Mouse (Mus musculus) regulatory T cell (primary cell): ENCODE results near the gene Pfn3.

Source experiments
- in situ Hi-C: fragments of 300-600 bp; cut with MboI, MseI; formaldehyde crosslinking; loops from one replicate; pipeline ENCODE4 v1.15.1; 2025; ENCODE audit warnings: high pct_unique_total_duplicates

The Pfn3 gene

GRCm38 (mm10) chr13:55430566-55430965 is 15.5 kb upstream of the Pfn3 start:
- in situ Hi-C loops = no loop called here

DNA sequence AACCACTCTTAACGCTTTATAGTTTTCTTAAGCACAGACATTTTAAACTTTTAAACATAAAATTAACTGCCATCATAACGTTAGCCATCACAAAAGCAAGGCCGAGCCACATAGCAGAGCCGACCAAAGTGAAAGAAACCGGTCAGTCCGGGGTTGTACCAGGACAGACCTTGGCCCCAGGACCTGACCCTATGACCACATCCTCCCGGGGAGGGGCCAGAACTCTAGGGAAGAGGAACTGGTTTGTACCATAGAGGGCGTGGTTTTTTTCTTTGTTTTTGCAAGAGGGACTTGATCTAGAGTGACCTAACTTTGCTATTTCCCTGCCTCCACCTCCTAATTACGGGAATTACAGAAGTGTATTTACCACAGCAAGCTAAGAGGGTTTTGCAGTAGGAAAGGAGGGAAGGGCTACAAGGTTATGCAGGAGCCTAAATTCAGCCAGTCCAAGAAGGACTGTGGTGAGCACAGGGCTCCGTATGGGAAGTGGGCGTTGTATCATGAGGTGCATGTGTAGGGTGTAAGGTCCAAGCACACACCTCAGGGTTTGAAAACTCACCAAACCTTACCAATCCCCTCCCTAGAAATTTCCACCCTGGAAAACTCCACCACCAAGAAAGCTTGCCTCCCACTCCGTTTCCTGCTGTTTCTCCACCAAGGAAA is 14.3 kb upstream of the Pfn3 start:
- in situ Hi-C loops = no loop called here

DNA sequence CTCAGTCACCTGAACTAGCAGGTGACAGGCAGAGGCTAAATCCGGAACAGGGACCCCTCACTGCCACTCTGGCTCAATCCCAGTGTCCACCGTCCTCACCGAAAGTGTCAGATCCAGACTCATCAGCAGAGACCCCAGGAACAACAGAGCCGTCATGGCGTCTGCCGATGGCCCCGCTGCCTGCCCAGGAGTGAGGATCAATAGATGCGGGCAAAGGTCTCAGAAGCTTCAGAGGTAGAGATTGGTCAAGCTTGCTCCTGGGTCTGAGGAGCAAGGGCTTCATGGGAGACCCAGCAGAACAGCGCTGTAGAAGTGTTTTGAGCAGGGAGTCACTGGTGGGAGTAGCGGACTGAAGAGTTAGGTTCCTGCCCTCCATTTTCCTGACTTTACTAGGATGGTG is 11.6 kb upstream of the Pfn3 start, which contains the start of gene F12:
Gene F12 (minus strand): TSS at position 181 of the 400 bp plus-strand sequence.
- in situ Hi-C loops = no loop called here

- in situ Hi-C loops = no loop called here
These were observed 6.1 kb upstream of the Pfn3 start for GRCm38 (mm10) chr13:55420933-55421800.

- in situ Hi-C loops = no loop called here
These were observed 5.2 kb upstream of the Pfn3 start for GRCm38 (mm10) chr13:55420018-55420932.

GRCm38 (mm10) chr13:55419142-55419541 is 4.1 kb upstream of the Pfn3 start:
- in situ Hi-C loops = loop anchor here (5.0 kb wide), 1 partner anchor 38 kb away; no protein-coding TSS in a partner anchor

- in situ Hi-C loops = loop anchor here (5.0 kb wide), 1 partner anchor 39 kb away; no protein-coding TSS in a partner anchor
These were observed 3.0 kb upstream of the Pfn3 start for GRCm38 (mm10) chr13:55418004-55418403.

DNA sequence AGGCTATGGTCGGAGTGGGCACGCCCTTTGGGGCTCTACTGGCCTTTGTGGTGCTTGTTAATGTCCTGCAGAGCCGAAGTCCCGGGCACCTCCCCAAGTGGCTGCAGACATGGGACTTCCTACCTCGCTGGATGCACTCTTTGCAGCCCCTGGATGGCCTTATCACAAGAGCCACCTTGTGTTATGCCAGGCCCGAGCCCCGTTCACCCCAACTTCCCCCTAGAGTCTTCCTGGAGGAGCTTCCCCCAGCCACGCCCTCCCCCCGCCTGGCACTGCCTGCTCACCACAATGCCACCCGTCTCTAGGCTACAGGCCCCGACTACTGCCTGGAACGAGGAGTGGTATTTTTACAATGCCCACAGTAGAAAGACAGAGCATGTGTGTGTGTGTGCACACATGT is 1.7 kb downstream of the Pfn3 start:
- in situ Hi-C loops = loop anchor here (5.0 kb wide), 1 partner anchor 64 kb away; no protein-coding TSS in a partner anchor

DNA sequence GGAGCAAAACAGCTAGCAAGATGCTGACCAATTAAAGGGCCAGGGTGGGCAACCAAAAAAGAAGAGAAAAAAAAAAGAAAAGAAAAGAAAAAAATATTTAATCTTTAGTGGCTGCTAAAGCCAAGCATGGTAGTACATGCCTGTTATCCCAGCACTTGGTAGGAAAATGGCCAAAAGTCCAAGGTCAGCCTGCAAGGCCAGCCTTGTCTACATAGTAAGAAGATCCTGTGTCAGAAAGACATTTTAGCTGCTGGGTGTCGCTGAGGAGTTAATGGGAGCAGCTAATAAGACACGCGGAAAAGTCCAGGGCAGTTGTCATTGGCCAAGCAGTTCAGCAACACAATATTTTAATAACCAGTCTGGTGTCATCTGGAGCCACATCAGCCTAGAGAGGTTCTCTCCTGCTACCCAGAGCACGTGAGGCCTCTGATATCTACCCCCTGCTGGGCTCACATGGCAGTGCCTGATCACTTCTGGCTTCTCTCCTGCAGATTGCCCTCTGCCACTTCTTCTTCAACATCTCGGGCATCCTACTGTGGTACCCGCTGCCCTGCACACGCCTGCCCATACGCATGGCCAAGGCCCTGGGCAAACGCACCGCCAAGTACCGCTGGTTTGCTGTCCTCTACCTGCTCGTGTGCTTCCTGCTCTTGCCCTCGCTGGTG is 2.3 kb downstream of the Pfn3 start:
- in situ Hi-C loops = loop anchor here (5.0 kb wide), 1 partner anchor 65 kb away; no protein-coding TSS in a partner anchor

DNA sequence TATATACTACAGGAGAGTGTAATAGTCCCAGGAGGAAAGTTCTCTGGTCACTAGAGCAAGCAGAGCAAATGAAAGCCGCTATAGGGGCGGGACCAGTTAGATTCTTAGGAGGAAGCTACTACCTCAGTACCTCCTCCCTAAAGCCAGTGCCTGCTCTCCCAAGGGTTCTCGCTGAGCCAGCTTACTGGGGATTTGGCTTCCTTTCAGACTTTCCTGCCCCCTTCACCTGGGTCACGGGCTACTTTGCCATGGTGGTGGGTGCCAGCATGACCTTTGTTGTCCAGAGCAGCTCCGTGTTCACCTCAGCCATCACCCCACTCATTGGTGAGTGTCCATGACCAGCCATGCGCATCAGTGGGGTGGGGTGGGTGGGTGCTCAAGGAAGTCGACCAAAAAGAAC is 3.2 kb downstream of the Pfn3 start:
- in situ Hi-C loops = loop anchor here (5.0 kb wide), 1 partner anchor 65 kb away; no protein-coding TSS in a partner anchor

- in situ Hi-C loops = no loop called here
These were observed 6.4 kb downstream of the Pfn3 start for GRCm38 (mm10) chr13:55408546-55409120.

GRCm38 (mm10) chr13:55407341-55407740 is 7.7 kb downstream of the Pfn3 start:
- in situ Hi-C loops = no loop called here

DNA sequence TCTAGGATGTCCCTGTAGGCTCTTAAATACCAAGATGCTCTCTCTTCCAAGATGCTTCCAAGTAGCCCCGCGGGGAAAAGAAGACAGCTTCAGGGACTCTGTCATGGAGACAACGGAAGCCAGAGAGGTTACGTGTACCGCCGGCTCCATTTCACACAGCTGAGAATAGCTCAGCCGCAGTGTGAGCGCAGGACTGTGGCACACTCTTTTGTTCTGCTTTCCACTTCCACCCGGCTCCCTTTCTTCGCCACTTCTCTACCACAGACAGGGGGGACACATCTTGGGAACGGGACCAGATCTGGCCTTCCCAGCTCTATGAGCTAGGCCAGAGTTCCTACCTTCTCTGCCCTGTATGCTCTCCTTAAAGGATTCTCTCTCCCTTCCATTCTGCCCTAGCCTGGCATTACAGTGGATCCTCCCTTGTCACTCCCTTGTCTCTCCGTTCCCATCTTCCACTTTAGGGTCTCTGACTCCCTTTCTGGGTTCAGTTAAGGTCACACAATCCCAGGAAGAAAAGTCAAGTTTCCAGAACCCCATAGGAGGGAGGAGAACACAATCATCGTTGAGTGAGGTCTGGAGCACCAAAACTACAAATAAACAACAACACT is 9.1 kb downstream of the Pfn3 start:
- in situ Hi-C loops = no loop called here

- in situ Hi-C loops = loop anchor here (5.0 kb wide), 1 partner anchor 117 kb away; no protein-coding TSS in a partner anchor
These were observed 9.9 kb downstream of the Pfn3 start for GRCm38 (mm10) chr13:55404853-55405782.

DNA sequence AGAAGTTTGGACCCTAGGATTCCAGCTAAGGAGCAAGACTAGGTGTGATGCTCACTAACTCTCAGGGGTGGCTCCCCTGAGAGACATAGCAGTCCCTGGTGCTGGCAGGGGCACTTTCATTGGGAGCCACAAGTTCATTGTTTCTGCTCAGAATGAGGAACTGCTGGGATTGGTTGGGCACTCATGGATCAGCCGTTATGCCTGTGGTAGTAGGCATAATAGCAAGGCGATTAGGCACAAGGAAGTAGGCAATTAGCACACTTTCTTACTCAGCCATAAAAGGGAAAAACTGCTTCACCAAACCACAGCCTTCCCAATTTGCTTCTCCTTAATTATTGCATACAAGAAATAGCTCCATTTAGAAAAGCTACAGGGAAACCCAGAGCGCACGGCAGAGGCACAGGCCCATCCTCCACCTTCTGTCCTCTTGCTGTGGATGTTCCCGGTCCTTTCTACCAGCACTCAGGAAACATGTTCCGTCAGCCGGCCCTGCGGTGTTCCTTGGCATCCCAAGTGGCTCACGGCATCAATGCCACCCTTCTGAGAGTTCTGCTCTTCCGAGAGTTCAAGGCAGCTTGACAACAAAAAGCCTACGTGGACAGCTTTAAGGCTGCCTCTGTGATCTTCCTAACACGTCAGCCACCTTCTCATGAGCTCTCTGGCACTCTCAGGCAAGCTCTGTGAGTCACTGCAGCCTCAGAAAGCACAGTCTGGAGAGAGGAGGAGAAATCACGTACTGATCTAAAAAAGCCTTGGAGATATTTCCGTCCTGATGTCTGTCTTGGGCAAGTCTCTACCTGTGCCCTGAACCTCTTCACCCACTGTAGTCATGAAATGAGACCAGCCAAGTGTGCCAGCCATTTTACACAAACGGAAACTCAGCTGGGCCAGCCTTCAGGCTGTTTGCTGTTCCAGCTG is 10.8 kb downstream of the Pfn3 start:
- in situ Hi-C loops = loop anchor here (5.0 kb wide), 1 partner anchor 118 kb away; no protein-coding TSS in a partner anchor

DNA sequence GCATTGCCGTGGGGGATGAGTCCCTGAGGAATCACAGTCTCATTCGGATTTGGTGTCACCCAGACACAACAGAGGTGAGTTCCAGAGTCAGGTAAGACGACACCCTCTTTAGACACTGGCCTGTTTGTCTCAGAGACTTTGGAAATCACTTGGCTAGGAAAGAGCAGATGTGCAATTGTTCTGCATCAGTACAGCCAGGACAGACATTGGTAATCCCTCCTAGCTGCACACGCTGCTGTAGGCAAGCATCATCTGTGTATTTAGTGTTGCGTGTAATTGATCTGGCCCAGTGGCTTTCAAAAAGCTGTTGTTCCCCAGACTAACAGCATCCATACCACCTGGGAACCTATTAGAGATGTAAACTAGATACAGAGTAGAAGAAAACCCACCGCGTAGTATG is 11.8 kb downstream of the Pfn3 start:
- in situ Hi-C loops = loop anchor here (5.0 kb wide), 1 partner anchor 119 kb away; no protein-coding TSS in a partner anchor

- in situ Hi-C loops = loop anchor here (5.0 kb wide), 1 partner anchor 122 kb away; no protein-coding TSS in a partner anchor
These were observed 15.0 kb downstream of the Pfn3 start for GRCm38 (mm10) chr13:55400039-55400346.
